Mouse (Mus musculus) bone marrow, adult 2 months (tissue): Measurements from ENCODE around the gene Gpr27.

Experiments used
- CTCF ChIP-seq: fragments of 200-500 bp; IDR thresholded peaks from 2 replicates; pipeline ENCODE4 v1.5.1; 2011; ENCODE audit warnings: low read length, control low read depth; ENCODE audit not compliant: control insufficient read depth, insufficient read depth
- POLR2A ChIP-seq: fragments of 200-500 bp; IDR thresholded peaks from 2 replicates; pipeline ENCODE4 v1.6.1; 2011; ENCODE audit warnings: low read depth, mild to moderate bottlenecking, control low read depth, low read length, borderline replicate concordance; ENCODE audit not compliant: control insufficient read depth

DNA sequence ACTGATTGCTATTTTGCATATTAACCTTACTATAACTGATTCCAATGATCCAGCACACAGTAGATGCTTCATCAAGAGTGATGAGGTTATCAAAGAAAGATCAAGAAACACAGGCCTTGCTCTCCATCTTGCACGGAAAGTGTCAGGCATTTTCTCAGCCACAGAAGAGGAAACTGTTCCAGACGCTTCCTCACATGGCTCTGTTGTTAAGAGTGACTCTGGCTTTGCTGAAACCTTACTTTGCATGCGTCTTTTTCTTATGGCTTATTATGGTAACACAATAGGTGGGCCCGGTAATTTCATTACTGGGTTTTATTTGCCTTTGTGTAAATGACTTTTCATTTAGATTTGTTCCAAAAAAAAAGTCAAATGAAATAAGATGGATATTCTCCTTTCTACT, 39.4 kb downstream of the Gpr27 start:
- TF ChIP-seq CTCF (no peak), POLR2A (no peak)
